Mouse (Mus musculus) kidney, embryonic 16.5 days (tissue): Measurements from ENCODE around the gene Dnase1. TPM values are rescaled to one million over a fixed set of nuclear protein-coding genes. Genes with fewer than 3 reads are reported as not detected.
"Not testable (repeated sequence)": the region's sequence is repeated elsewhere in the genome, so short reads cannot be mapped to it uniquely, and the experiment has no call there.

ENCODE experiments used
- ATAC-seq: fragments of 200-750 bp; cut with Nextera tagmentation; 2 replicates; pipeline ENCODE4 v1.8.0; 2017; ENCODE audit warnings: moderate TSS enrichment; ENCODE audit not compliant: low FRiP score, low TSS enrichment
- H3K27ac ChIP-seq: fragments of 300-500 bp; sonication (generic); 2 replicates; pipeline ENCODE4 v1.5.1; 2014; ENCODE audit warnings: low read length
- H3K27me3 ChIP-seq: fragments of 300-500 bp; sonication (generic); 2 replicates; pipeline ENCODE4 v1.6.1; 2014; ENCODE audit warnings: low read length, control low read depth, mixed read lengths; ENCODE audit not compliant: insufficient read depth
- H3K36me3 ChIP-seq: fragments of 300-500 bp; sonication (generic); 2 replicates; pipeline ENCODE4 v1.6.1; 2014; ENCODE audit warnings: low read length, control low read depth, mixed read lengths; ENCODE audit not compliant: insufficient read depth
- H3K4me1 ChIP-seq: fragments of 300-500 bp; sonication (generic); 2 replicates; pipeline ENCODE4 v1.6.1; 2014; ENCODE audit warnings: low read length, control low read depth, mixed read lengths; ENCODE audit not compliant: insufficient read depth
- H3K4me2 ChIP-seq: fragments of 300-500 bp; sonication (generic); replicated peaks from 2 replicates; pipeline ENCODE4 v1.6.1; 2014; ENCODE audit warnings: low read depth, low read length
- H3K4me3 ChIP-seq: fragments of 300-500 bp; sonication (generic); 2 replicates; pipeline ENCODE4 v1.5.1; 2014; ENCODE audit warnings: mild to moderate bottlenecking, low read length
- H3K9ac ChIP-seq: fragments of 300-500 bp; sonication (generic); replicated peaks from 2 replicates; pipeline ENCODE4 v1.6.1; 2014; ENCODE audit warnings: low read length
- H3K9me3 ChIP-seq: fragments of 300-500 bp; sonication (generic); 2 replicates; pipeline ENCODE4 v1.6.1; 2016; ENCODE audit warnings: low read length, control low read depth
- WGBS: fragments of 180-500 bp; shearing (Covaris S2); extraction: QIAGEN DNeasy Blood & Tissue Kit; methylation state at CpG from one replicate; pipeline ENCODE4 v1.1.7; 2014; 5-methylcytosine and 5-hydroxymethylcytosine counted together
- microRNA-seq: library from miRNA; unstranded; fragments of <30 nt; microRNA quantifications from one replicate; pipeline ENCODE4, GENCODE M21; 2016
- polyA plus RNA-seq: library from polyadenylated mRNA; unstranded; fragments of >200 nt; fragmentation: Nextera tagmentation; extraction: Ambion mirVana; gene quantifications from 2 replicates; pipeline ENCODE4 v1.2.1, GENCODE M21; 2015

The Dnase1 gene
- polyA plus RNA-seq, 1 experiment from 2014 or later, result 6.5 TPM

DNA sequence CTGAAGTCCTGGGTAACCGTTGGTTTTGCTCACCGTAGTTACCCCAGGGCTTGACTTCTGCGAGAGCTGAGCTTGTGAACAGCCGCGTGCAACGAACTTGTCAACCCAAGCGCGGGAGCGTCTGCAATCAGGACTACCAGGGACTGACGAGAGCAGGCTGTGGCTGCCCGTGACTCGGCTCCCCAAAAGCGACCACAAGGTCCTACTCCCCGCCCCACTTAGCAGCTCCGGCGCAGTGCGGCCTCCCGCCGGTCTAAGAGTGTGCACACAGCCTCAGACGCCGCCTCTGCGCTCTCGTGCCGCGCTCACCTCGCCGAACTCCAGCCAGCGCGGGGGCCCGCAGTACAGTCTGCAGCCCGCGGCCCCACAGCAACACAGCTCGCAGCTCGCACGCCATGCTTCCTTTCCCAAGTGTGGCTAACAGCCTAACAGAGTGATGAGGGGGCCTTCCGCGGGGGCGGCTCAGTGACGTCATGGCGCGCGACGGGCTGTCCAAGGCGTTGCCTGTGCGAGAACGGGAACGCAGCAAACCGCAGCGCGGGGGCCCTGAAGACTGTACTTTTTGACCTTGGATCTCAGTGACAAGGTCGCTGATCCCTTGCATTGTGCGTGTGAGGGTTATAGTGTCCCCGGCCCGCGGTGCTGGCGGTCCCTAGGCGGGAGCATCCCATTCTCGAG lies 40.8 kb downstream of the Dnase1 start, which contains the start of gene Trap1:
TSS of gene Trap1 (minus strand) at position 444 of the 678 bp plus-strand sequence.
- H3K27me3 ChIP-seq, result no peaks in the 10 kb centered on the region
- no peaks in the 10 kb centered on the region for H3K9me3 ChIP-seq
- under 1% methylated on average over 58 of the region's 58 CpGs for WGBS
- peak within 1 kb of the TSS; percentile 89 for H3K27ac ChIP-seq
- peak within 1 kb of the TSS; percentile 93 for H3K9ac ChIP-seq
- H3K36me3 ChIP-seq, result peaks cover 12% of the 10 kb centered on the region; the same call in 1 of the 2 replicates
- ATAC-seq, result peak; percentile 97
- H3K4me3 ChIP-seq, result peak within 1 kb of the TSS; percentile 88
- peaks cover 26% of the 10 kb centered on the region for H3K4me1 ChIP-seq
- H3K4me2 ChIP-seq, result peak within 1 kb of the TSS; percentile 64

DNA sequence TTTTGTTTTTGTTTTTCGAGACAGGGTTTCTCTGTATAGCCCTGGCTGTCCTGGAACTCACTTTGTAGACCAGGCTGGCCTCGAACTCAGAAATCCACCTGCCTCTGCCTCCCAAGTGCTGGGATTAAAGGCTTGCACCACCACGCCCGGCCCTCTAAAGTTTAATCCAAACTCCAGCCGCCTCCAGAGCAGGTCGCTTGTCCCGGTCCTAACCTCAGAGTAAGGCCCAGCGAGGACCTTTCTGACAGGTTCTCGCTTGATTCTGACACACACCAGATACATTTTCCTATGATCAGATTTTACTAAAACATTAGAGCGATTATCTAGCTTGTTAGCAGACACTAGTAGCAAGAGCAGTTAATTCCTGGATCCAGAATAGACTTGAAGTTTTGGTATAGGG lies 41.6 kb downstream of the Dnase1 start:
- H3K4me3 ChIP-seq, result peak overlapping the region; percentile 88
- peaks cover 14% of the 10 kb centered on the region; the same call in 1 of the 2 replicates for H3K36me3 ChIP-seq
- H3K9me3 ChIP-seq, H3K9ac ChIP-seq, ATAC-seq, H3K27ac ChIP-seq, H3K27me3 ChIP-seq: not testable (repeated sequence)
- H3K4me1 ChIP-seq, result peaks cover 26% of the 10 kb centered on the region
- H3K4me2 ChIP-seq, result peak overlapping the region; percentile 64
- 67% methylated on average over 10 of the region's 10 CpGs for WGBS

DNA sequence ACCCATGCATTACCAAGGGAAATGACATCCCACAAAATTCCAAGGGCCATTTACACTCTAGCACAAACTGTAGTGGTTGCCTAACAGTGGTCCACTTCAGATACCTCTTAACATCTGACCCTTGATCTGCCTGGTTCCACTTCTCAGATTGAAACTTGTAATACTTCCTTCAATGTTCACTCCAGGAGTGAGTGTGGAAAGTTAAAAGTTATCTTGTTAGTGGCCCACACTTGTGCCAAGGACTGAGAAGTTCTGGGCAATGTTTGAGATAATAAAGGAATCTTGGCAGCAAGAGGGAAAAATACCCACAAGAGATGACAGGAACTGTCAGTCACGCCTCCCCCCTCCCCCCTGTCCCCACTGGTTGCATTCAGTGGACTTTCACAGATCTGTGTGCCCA lies 42.9 kb downstream of the Dnase1 start:
- WGBS, result 68% methylated on average over 1 of the region's 1 CpGs
- H3K9ac ChIP-seq, result no peak overlapping the region

DNA sequence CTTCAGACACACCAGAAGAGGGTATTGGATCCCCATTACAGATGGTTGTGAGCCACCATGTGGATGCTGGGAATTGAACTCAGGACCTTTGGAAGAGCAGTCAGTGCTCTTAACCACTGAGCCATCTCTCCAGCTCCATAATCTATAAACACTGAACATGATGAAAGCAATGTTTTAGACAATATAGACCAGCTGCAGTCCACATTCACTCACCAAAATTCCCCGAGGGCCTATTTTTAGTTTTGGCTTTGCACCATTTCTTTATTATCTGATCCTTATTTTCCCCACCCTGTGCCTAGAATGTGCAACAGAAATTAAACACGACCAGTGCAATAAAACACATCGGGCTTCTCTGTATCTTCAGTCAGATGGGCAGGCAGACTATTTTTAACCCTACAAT lies 43.7 kb downstream of the Dnase1 start:
- not testable (repeated sequence) for ATAC-seq, H3K27me3 ChIP-seq, H3K4me3 ChIP-seq, H3K27ac ChIP-seq, H3K4me2 ChIP-seq, H3K9ac ChIP-seq, H3K9me3 ChIP-seq
- Histone ChIP-seq H3K4me1 (peaks cover 16% of the 10 kb centered on the region), H3K36me3 (peaks cover 30% of the 10 kb centered on the region)
- 67% methylated on average over 3 of the region's 3 CpGs for WGBS

More for the DNA sequence above, 42.9 kb downstream of the Dnase1 start:
- H3K27ac ChIP-seq, result no peak overlapping the region
- no peak overlapping the region for H3K4me2 ChIP-seq
- ATAC-seq, result no peak
- H3K4me3 ChIP-seq, result no peak overlapping the region
- peaks cover 19% of the 10 kb centered on the region for H3K4me1 ChIP-seq
- no peaks in the 10 kb centered on the region for H3K27me3 ChIP-seq
- H3K9me3 ChIP-seq, result no peaks in the 10 kb centered on the region
- peaks cover 23% of the 10 kb centered on the region for H3K36me3 ChIP-seq

DNA sequence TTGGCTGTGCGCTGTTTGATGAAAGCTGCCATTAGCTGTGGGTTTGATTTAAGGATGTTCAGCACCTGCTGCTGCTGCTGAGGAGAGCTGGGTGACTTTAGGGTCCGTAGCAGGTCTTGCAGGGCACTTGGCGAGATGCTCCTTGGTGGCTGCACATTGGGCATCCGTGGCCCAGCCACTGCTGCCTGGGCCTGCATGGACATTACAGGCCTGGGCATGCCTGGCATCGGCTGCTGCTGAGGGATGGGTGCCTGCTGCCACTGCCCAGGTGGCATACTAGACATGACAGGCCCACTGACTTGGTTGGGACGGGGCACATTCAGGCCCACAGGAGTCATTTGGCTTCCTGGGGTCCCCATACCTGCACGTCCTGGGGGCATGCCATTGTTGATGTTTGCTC lies 48.3 kb downstream of the Dnase1 start:
- H3K9me3 ChIP-seq, result no peaks in the 10 kb centered on the region
- peaks cover 68% of the 10 kb centered on the region for H3K36me3 ChIP-seq
- no peak overlapping the region for H3K27ac ChIP-seq
- no peaks in the 10 kb centered on the region for H3K27me3 ChIP-seq
- 96% methylated on average over 7 of the region's 7 CpGs for WGBS
- no peak overlapping the region for H3K4me3 ChIP-seq
- no peaks in the 10 kb centered on the region for H3K4me1 ChIP-seq
- H3K4me2 ChIP-seq, result no peak overlapping the region
- H3K9ac ChIP-seq, result no peak overlapping the region
- ATAC-seq, result 0 out of 2 replicates have a peak, but pooled peaks have one; percentile 7

DNA sequence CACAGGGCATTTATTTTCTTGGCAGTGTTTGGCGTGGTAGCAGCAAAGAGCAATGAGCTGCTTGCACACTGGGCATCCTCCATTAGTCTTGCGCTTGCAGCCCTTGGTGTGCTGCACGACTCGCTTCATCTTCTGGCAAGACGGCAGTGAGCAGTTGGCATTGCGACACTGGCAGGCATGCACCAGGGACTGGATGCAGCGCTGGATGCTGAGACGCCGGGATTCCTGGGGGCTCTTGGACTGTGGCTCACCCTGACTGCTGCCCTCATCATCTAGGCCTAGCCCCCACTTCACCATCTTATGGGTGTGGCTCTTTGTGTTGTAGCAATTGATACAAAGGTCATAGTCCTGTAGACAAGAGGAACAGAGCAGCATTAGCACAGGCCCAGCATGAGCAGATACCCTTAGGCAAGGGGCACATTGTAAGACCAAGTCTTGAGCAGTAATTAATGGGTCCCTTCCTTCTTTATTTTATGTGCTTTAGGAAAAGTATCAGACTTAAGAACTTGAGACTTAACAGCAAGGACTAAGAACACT lies 49.2 kb downstream of the Dnase1 start:
- no peak overlapping the region for H3K4me3 ChIP-seq
- H3K9me3 ChIP-seq, result no peaks in the 10 kb centered on the region
- no peaks in the 10 kb centered on the region for H3K27me3 ChIP-seq
- no peaks in the 10 kb centered on the region for H3K4me1 ChIP-seq
- no peak overlapping the region for H3K27ac ChIP-seq
- no peak overlapping the region for H3K4me2 ChIP-seq
- H3K36me3 ChIP-seq, result peaks cover 76% of the 10 kb centered on the region
- no peak for ATAC-seq
- WGBS, result 98% methylated on average over 9 of the region's 9 CpGs
- H3K9ac ChIP-seq, result no peak overlapping the region

DNA sequence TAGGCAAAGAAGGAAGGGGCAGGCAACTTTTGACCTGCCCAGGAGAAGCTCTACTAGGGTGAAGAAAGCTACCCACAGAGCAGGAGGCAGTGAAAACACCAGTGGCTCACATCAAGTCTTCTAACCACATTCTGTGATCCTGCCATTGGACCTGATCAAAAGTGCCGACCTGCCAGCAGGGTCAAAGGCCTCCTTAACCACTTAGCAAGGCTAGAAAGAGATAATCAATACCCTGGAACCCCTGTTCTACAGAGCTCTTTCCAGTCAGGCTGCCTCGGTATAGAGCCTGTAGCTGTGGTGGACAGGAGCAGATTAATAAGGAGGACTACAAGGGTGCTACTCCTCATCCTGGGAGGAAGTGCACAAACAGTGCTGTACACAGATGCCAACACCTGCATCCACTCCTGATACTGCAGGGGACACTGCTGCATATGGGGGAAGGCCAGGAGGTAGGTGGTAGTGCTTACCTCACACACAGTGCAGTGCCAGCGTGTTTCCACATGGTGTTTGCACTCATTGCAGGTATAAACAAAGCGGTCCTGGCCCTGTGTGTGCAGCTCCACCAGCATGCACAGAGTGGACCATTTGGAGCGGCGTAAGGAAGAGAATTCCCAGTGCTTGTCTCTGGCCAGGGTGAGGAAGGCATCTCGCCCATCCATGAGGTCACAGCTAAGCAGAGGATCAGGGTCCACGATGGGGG lies 50.6 kb downstream of the Dnase1 start:
- ATAC-seq, result no peak
- no peak overlapping the region for H3K4me2 ChIP-seq
- H3K9ac ChIP-seq, result no peak overlapping the region
- H3K4me1 ChIP-seq, result no peaks in the 10 kb centered on the region
- no peaks in the 10 kb centered on the region for H3K9me3 ChIP-seq
- H3K27ac ChIP-seq, result no peak overlapping the region
- 93% methylated on average over 8 of the region's 8 CpGs for WGBS
- H3K27me3 ChIP-seq, result no peaks in the 10 kb centered on the region
- H3K4me3 ChIP-seq, result no peak overlapping the region
- peaks cover 80% of the 10 kb centered on the region for H3K36me3 ChIP-seq

Small RNAs within 50 kb of the gene (microRNA-seq; reads per million reads assigned to microRNA genes)
- gene Gm23413, result not detected

Other genes starting within 250 kb of the Dnase1 start
- not detected in 2 replicates for gene Olfr15, start 206.1 kb upstream of the Dnase1 start, polyA plus RNA-seq
- gene Zfp174, start 189.7 kb upstream of the Dnase1 start, polyA plus RNA-seq, result 1.2 and 1.3 TPM in 2 replicates
- gene Naa60, start 164.6 kb upstream of the Dnase1 start, polyA plus RNA-seq, result 50.7 and 57.6 TPM in 2 replicates
- gene Zfp597, start 152.4 kb upstream of the Dnase1 start, polyA plus RNA-seq, result 5.7 and 6.7 TPM in 2 replicates
- gene Gm20695, start 152.3 kb upstream of the Dnase1 start, polyA plus RNA-seq, result 1.1 and 1.3 TPM in 2 replicates
- gene 1700037C18Rik, start 128.3 kb upstream of the Dnase1 start, polyA plus RNA-seq, result 7.9 and 10.9 TPM in 2 replicates
- 24.5 and 26.5 TPM in 2 replicates for gene Cluap1, start 128.1 kb upstream of the Dnase1 start, polyA plus RNA-seq
- gene Nlrc3, start 60.3 kb upstream of the Dnase1 start, polyA plus RNA-seq, result 2.7 and 2.9 TPM in 2 replicates
- 21.6 and 25.8 TPM in 2 replicates for gene Slx4, start 33.2 kb upstream of the Dnase1 start, polyA plus RNA-seq
- gene Trap1, start 40.9 kb downstream of the Dnase1 start, polyA plus RNA-seq, result 126 and 128 TPM in 2 replicates
- 31.2 and 35.3 TPM in 2 replicates for gene Crebbp, start 177.1 kb downstream of the Dnase1 start, polyA plus RNA-seq